12 mouse cellular contexts compared by ENCODE assay signal in the genomic region with DNA sequence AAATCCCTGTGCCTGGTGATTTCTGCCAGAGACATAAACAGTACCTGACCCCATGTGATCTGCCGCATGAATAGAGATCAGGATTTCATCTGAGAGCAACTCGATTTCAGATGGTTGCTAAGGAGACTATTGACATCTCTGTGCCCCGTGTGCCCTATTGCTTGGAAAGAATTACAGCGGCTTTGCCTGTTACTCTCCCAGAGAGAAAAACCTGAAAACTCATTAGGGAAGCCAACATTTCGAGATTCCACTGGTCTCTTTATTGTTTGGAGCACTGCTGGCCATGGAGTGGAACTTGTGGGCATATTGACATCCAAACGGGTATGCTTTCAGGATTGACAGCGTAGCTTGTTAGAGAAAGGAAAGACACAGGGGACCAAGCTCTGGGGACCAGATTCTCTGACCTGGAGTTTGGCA. TPM values are rescaled to one million over a fixed set of nuclear protein-coding genes. Genes with fewer than 3 reads are reported as not detected.
DNase-seq lines count a peak whose midpoint lies in the region; ATAC-seq lines count a peak whose summit lies in the region.
"Had no signal": no experiment of that assay in that cellular context is flagged by ENCODE, and none has a peak within 500 bp of the region (broad histone marks: within the 10 kb centered on the region; RNA-seq: fewer than 3 reads in every experiment).

No protein-coding gene starts in this region.

- peak overlapping the region; percentile 41 for H3K4me2 ChIP-seq in forebrain, embryonic 12.5 days
- no peak overlapping the region for H3K4me2 ChIP-seq in neural tube, embryonic 11.5 days (ENCODE audit: low read depth)
- H3K4me2 ChIP-seq: heart, embryonic 12.5 days; lung, embryonic 14.5 days had no signal

- no peak overlapping the region for H3K9ac ChIP-seq in forebrain, embryonic 12.5 days
- H3K9ac ChIP-seq in neural tube, embryonic 11.5 days (ENCODE audit: low read length): no peak overlapping the region
- H3K9ac ChIP-seq: heart, embryonic 12.5 days; lung, embryonic 14.5 days had no signal

- H3K4me1 ChIP-seq in forebrain, embryonic 12.5 days: peaks cover 46% of the 10 kb centered on the region
- H3K4me1 ChIP-seq in neural tube, embryonic 11.5 days (ENCODE audit: control insufficient read depth, insufficient read depth, low read length): peaks cover 4% of the 10 kb centered on the region; the same call in 1 of the 2 replicates

- DNase-seq in embryo, embryonic 10 days (ENCODE audit: low spot score): peak; percentile 72
- peak; percentile 71 for DNase-seq in hindlimb bud, embryonic 11.5 days (ENCODE audit: extremely low spot score, low read depth, low spot score)
- peak; percentile 40 for DNase-seq in neural tube, embryonic 11.5 days (ENCODE audit: low spot score)
- no peak for DNase-seq in testis, postnatal 14 days (ENCODE audit: low spot score)
- no peak for DNase-seq in urinary bladder, postnatal 14 days (ENCODE audit: low spot score)
- DNase-seq in urinary bladder, postnatal 4 days (ENCODE audit: low spot score in 2 of 2): no peak
- DNase-seq in thymus, postnatal 25 days: no peak
- DNase-seq: kidney, adult 18-20 months; lung, embryonic 14.5 days had no signal

- no peaks in the 10 kb centered on the region for H3K36me3 ChIP-seq in forebrain, embryonic 12.5 days (replicated peaks)
- no peaks in the 10 kb centered on the region for H3K36me3 ChIP-seq in neural tube, embryonic 11.5 days (ENCODE audit: control insufficient read depth, insufficient read depth, low read length)
- H3K36me3 ChIP-seq: heart, embryonic 12.5 days had no signal

- no peak overlapping the region for H3K4me3 ChIP-seq in forebrain, embryonic 12.5 days (replicated peaks)
- H3K4me3 ChIP-seq in neural tube, embryonic 11.5 days (ENCODE audit: low read depth, low read length): no peak overlapping the region
- H3K4me3 ChIP-seq: heart, embryonic 12.5 days had no signal

- no peaks in the 10 kb centered on the region for H3K9me3 ChIP-seq in forebrain, embryonic 12.5 days
- no peaks in the 10 kb centered on the region for H3K9me3 ChIP-seq in neural tube, embryonic 11.5 days (ENCODE audit: control insufficient read depth, low read length)
- H3K9me3 ChIP-seq: heart, embryonic 12.5 days had no signal

- H3K27ac ChIP-seq in forebrain, embryonic 12.5 days: peak overlapping the region; percentile 95
- H3K27ac ChIP-seq in neural tube, embryonic 11.5 days (ENCODE audit: low read depth, low read length): peak overlapping the region; percentile 28; the same call in 1 of the 2 replicates

- H3K27me3 ChIP-seq in forebrain, embryonic 12.5 days: no peaks in the 10 kb centered on the region
- H3K27me3 ChIP-seq in neural tube, embryonic 11.5 days (ENCODE audit: control insufficient read depth, insufficient read depth, low read length): no peaks in the 10 kb centered on the region
- H3K27me3 ChIP-seq: heart, embryonic 12.5 days had no signal

- ATAC-seq in forebrain, embryonic 12.5 days (ENCODE audit: low FRiP score): peak; percentile 91
- ATAC-seq in neural tube, embryonic 11.5 days (ENCODE audit: insufficient read depth, low FRiP score, low TSS enrichment): peak; percentile 48; the same call in 1 of the 2 replicates
- ATAC-seq: activated CD4-positive, CD25-positive, alpha-beta regulatory T cell, adult 4 months had no signal

- WGBS in forebrain, embryonic 12.5 days: 1% methylated on average over 7 of the region's 7 CpGs
- 30% methylated on average over 7 of the region's 7 CpGs for WGBS in neural tube, embryonic 11.5 days

RNA-seq across cellular contexts. Expression of gene Gtf2f2, which starts 22.6 kb away (rescaled TPM):
- polyA plus RNA-seq in forebrain, embryonic 12.5 days (2016; fragmentation: Nextera tagmentation; extraction: Ambion mirVana): 49.7 and 50.3 TPM in 2 replicates
- polyA plus RNA-seq in neural tube, embryonic 11.5 days (2014; fragmentation: Nextera tagmentation; extraction: Ambion mirVana): 52.1 and 58.2 TPM in 2 replicates

Comparison
In these comparisons a context has a peak if more than half of its experiments do, and no peak if none do; other contexts are left out.
1. DNase-seq: peak in embryo, embryonic 10 days (single experiment), hindlimb bud, embryonic 11.5 days (single experiment) and neural tube, embryonic 11.5 days (single experiment); none in testis, postnatal 14 days (single experiment), urinary bladder, postnatal 14 days (single experiment), urinary bladder, postnatal 4 days (0 of 2) and thymus, postnatal 25 days (single experiment).